Mouse (Mus musculus) natural killer cell, adult 2 months (primary cell): Measurements from ENCODE around the gene Zfyve27.

Source experiments
- DNase-seq, 2 experiments: peaks; one replicate each; pipeline ENCODE4 v3.0.0; 2022; ENCODE audit warnings: low spot score in 2 of 2

Gene Zfyve27

GRCm38 (mm10) chr19:42237602-42238340 lies 74.0 kb downstream of the Zfyve27 start:
- DNase-seq: no peak

DNA sequence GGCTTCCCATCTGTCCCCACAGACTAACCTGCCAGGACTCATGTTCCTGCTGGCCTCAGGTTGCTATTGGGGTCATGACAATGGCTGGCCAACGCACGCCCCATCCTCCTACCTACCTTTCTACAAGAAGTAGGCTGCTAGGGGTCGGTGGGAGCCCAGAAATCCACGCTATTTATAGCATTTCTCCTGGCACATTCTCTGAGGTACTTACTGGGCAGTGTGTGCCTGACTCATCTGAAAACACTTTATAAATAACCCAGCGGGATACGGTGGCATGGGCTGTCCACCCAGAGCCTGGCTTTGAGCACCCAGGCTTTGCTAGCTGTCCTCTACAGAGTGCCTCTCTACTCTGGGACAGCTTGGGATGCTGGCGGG lies 74.6 kb downstream of the Zfyve27 start:
- DNase-seq: no peak

DNA sequence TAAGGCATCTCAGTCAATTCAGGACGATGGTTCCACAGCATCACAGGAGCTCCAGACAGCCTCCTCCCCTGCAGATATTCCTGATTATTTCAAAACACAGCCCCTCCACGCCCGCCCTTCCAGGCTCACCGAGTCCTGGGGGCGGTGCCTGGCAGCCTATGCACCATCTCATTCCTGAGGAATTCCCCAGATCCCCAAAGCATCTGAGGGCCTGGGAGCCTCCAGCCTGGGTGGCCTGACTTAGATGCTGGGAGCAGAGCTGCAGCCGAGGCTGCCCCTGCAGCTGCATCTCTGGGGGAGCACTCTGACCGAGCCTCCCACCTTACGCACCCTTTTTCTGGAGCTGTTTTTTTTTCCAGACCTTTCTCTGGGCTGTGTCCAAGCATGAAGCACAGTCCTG lies 77.1 kb downstream of the Zfyve27 start:
- DNase-seq: no peak

DNA sequence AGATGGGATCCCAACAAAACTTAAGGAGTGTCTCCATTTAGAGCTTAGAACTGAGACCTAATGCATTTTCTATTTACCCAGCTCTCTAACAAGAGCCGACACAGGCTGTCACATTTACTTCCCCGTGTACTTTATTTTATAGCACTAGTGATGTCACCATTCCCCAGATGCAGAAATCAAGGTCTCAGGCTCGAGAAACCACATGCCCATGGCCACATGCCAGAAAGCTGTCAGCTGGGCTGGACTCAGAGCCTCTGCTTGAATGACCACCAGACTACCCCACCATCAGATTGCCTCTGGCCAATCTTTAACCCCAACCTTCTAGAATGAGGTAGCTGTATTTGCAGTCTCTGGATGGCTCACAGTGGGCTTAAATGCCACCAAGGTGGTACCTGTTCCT lies 79.7 kb downstream of the Zfyve27 start:
- no peak for DNase-seq
